Mouse (Mus musculus) layer of hippocampus, adult 8-10 months (tissue): ENCODE data around the gene Ptpre. TPM values are rescaled to one million over a fixed set of nuclear protein-coding genes. Genes with fewer than 3 reads are reported as not detected.

Source experiments
- DNase-seq, 2 experiments: peaks; one replicate each; pipeline ENCODE4 v3.0.0; 2022; ENCODE audit warnings: low spot score in 2 of 2
- microRNA-seq, 2 experiments: library from miRNA; unstranded; fragments of <30 nt; microRNA quantifications; one replicate each; pipeline ENCODE4 v1.2.0; 2022
- total RNA-seq, 4 experiments: library from RNA; stranded (reverse); gene quantifications; 2 replicates each; pipeline ENCODE4 v1.2.4; 2022

The Ptpre gene
- total RNA-seq, 4 experiments from 2014 or later: 49.5 to 52.8 (median 51.5) TPM

DNA sequence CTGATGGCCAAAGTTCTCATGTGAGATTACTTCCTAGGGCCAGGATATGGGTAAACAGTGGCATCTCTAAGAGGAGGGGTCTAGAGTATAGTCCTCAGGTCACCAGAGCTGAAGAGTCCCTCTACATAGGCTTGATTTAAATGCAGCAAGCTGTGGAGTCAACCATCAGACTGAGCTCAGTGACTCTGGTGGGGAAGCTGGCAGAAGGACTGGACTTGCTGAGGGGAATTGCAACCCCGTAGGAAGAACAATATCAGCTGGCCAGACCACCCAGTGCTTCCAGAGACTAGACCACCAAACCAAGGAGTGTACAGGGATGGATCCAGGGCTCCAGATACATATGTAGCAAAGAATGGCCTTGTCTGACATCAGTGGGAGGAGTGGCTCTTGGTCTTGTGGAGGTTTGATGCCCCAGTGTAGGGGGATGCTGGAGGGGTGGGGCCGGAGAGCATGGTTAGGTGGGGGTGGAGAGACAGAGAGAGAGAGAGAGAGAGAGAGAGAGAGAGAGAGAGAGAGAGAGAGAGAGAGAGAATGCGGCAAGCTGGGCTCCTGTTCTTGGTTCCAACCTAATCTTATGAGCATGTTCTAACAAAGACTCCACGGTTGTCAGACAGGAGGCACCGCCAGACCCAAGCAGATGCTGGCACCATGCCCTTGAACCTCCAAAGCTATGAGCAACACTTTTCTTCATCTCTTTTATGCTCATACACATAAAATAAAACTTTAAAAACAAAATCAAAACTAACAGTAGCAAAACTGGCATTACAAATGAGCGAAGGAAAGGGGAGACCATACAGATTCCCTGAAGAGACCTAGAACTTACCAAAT is 184.9 kb downstream of the Ptpre start:
- no peak for DNase-seq

GRCm38 (mm10) chr7:135723672-135724341 is 186.5 kb downstream of the Ptpre start:
- no peak for DNase-seq

DNA sequence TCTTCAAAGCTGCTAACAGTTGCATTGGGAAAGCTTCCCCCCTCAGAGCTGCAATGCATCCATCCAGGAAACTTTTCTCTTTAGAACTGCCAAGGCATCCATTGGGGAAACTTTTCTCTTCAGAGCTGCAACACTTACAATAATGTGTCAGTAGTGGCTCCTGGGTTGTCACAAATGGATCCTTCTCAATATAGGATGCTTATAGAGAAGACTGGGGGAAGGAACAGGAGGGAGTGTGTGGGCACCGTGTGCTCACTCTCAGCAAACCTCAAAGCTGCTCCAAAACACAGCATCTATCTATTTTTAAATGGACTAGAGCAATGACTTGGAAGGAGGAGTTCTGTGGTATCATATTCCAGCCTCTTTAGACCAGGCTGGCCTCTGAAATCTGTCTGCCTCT is 189.4 kb downstream of the Ptpre start:
- DNase-seq: no peak

GRCm38 (mm10) chr7:135728038-135728437 is 190.8 kb downstream of the Ptpre start:
- DNase-seq: no peak

- no peak for DNase-seq
Observed at GRCm38 (mm10) chr7:135734379-135734778, 197.1 kb downstream of the Ptpre start.

GRCm38 (mm10) chr7:135734911-135735646 is 197.8 kb downstream of the Ptpre start:
- no peak for DNase-seq

Small RNAs within 50 kb of the gene (microRNA-seq; reads per million reads assigned to microRNA genes)
- gene Mir1962: 0 reads per million in 2 experiments

Other genes with a start within 250 kb of the Ptpre start
- gene Foxi2, start 127.2 kb upstream of the Ptpre start, total RNA-seq: not detected
- gene Clrn3, start 8.8 kb upstream of the Ptpre start, total RNA-seq: not detected
- under 1 TPM; 0.43 to 0.80 (median 0.66) TPM for gene Mki67, start 178.9 kb downstream of the Ptpre start, total RNA-seq